Comparison of ENCODE assay signal across 26 mouse cellular contexts in genomic region chr7:107778216-107778615, GRCm38 (mm10). TPM values are rescaled to one million over a fixed set of nuclear protein-coding genes. Genes with fewer than 3 reads are reported as not detected.
"Had no signal": no experiment of that assay in that cellular context is flagged by ENCODE, and none has a peak within 500 bp of the region (broad histone marks: within the 10 kb centered on the region; RNA-seq: fewer than 3 reads in every experiment).

No protein-coding gene starts in this region.

- H3K36me3 ChIP-seq: midbrain, embryonic 10.5 days; midbrain, embryonic 12.5 days; neural tube, embryonic 13.5 days; neural tube, embryonic 15.5 days had no signal

- DNase-seq: lung, adult 18-20 months; lung, embryonic 14.5 days; lung, postnatal 10 days; lung, postnatal 4 days; midbrain, embryonic 14.5 days; retina, postnatal 1 day; right cerebral cortex, adult 18-20 months; right cerebral cortex, postnatal 25 days; right cerebral cortex, postnatal 4 days; spleen, adult 18-20 months; thymus, adult 2 months; thymus, postnatal 36 days had no signal

- H3K4me3 ChIP-seq: midbrain, embryonic 10.5 days; midbrain, embryonic 12.5 days; myocyte; neural tube, embryonic 13.5 days; neural tube, embryonic 15.5 days had no signal

- H3K9ac ChIP-seq: lung, embryonic 14.5 days; midbrain, embryonic 12.5 days; neural tube, embryonic 13.5 days; neural tube, embryonic 15.5 days had no signal

- H3K4me1 ChIP-seq: midbrain, embryonic 10.5 days; midbrain, embryonic 12.5 days; neural tube, embryonic 13.5 days; neural tube, embryonic 15.5 days had no signal

- H3K27ac ChIP-seq: midbrain, embryonic 10.5 days; midbrain, embryonic 12.5 days; neural tube, embryonic 13.5 days; neural tube, embryonic 15.5 days had no signal

- H3K27me3 ChIP-seq: midbrain, embryonic 12.5 days; neural tube, embryonic 15.5 days had no signal

- ATAC-seq: midbrain, embryonic 16.5 days had no signal

- H3K4me2 ChIP-seq: lung, embryonic 14.5 days; midbrain, embryonic 12.5 days; neural tube, embryonic 13.5 days; neural tube, embryonic 15.5 days had no signal

- H3K9me3 ChIP-seq: midbrain, embryonic 10.5 days; midbrain, embryonic 12.5 days; neural tube, embryonic 13.5 days; neural tube, embryonic 15.5 days had no signal

RNA-seq across cellular contexts. Expression of gene Cyb5r2, which starts 20.4 kb away (rescaled TPM):
- total RNA-seq: megakaryocyte, adult 5-6 weeks; megakaryocyte-erythroid progenitor cell, adult 5-6 weeks had no signal
- polyA plus RNA-seq: midbrain, embryonic 14.5 days; midbrain, embryonic 16.5 days; neural tube, embryonic 11.5 days; small intestine, adult 2 months had no signal

RNA-seq across cellular contexts. Expression of gene Ovch2, which starts 22.8 kb away (rescaled TPM):
- total RNA-seq: megakaryocyte, adult 5-6 weeks; megakaryocyte-erythroid progenitor cell, adult 5-6 weeks had no signal
- polyA plus RNA-seq: liver, embryonic 16.5 days; lung, embryonic 14.5 days; lung, embryonic 16.5 days; midbrain, embryonic 10.5 days; midbrain, embryonic 12.5 days; midbrain, embryonic 14.5 days; midbrain, embryonic 16.5 days; myocyte; neural tube, embryonic 11.5 days; neural tube, embryonic 13.5 days; neural tube, embryonic 15.5 days; small intestine, adult 2 months; stomach, embryonic 16.5 days; testis, adult 2 months; thymus, adult 2 months had no signal

RNA-seq across cellular contexts. Expression of gene Olfr467, which starts 33.8 kb away (rescaled TPM):
- total RNA-seq: megakaryocyte, adult 5-6 weeks; megakaryocyte-erythroid progenitor cell, adult 5-6 weeks had no signal
- polyA plus RNA-seq: liver, embryonic 16.5 days; lung, embryonic 14.5 days; lung, embryonic 16.5 days; midbrain, embryonic 10.5 days; midbrain, embryonic 12.5 days; midbrain, embryonic 14.5 days; midbrain, embryonic 16.5 days; myocyte; neural tube, embryonic 11.5 days; neural tube, embryonic 13.5 days; neural tube, embryonic 15.5 days; small intestine, adult 2 months; stomach, embryonic 16.5 days; testis, adult 2 months; thymus, adult 2 months had no signal

RNA-seq across cellular contexts. Expression of gene Olfr469, which starts 47.1 kb away (rescaled TPM):
- total RNA-seq: megakaryocyte, adult 5-6 weeks; megakaryocyte-erythroid progenitor cell, adult 5-6 weeks had no signal
- polyA plus RNA-seq: liver, embryonic 16.5 days; lung, embryonic 14.5 days; lung, embryonic 16.5 days; midbrain, embryonic 10.5 days; midbrain, embryonic 12.5 days; midbrain, embryonic 14.5 days; midbrain, embryonic 16.5 days; myocyte; neural tube, embryonic 11.5 days; neural tube, embryonic 13.5 days; neural tube, embryonic 15.5 days; small intestine, adult 2 months; stomach, embryonic 16.5 days; testis, adult 2 months; thymus, adult 2 months had no signal
